ENCODE assay signal across 8 mouse cellular contexts in the genomic region with DNA sequence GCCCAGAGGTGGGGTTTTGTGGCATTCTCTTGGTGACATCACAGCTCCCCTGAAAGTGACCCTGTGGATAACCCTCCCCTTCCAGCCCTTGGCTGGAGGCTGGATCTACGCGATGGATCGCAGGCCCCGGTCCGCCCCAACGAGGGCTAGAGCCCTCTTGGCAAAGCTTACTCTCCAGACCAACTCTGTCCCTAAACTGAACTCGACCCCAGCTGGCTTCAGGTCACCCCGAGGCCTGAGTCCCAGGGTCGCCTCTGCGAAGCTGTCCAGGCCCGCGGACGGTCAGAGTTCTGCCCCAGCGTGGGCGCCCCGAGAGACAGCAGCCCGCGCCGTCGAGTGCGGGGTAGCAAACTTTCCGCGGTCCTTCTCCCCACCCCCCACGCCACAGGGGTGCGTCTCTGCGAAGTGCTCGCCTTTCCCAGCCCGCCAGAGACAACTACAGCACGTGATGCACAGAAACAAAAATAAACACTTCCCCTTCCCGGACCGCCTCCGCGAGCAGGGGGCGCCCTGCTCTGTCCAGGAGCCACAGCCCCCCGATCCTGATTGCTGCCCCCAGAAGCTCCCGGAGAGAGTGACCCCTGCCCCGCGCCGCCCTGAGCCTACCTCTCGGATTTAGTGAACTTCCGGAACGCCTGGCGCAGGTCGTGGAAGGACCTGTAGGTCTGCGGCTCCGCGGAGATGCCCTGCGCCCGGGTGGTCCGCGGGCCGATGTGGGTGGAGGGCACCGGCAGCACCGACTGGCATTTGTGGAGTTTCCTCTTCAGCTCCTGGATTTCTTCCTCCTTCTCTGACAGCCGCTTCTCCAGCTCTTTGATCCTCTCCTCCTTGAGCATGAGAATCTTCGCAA. TPM values are rescaled to one million over a fixed set of nuclear protein-coding genes. Genes with fewer than 3 reads are reported as not detected.
A peak's percentile ranks its signal among the peaks of the same experiment; 100 is the strongest.
DNase-seq lines count a peak whose midpoint lies in the region; ATAC-seq and TF ChIP-seq lines count a peak whose summit lies in the region.

No protein-coding gene starts in this region.

- H3K9ac ChIP-seq in hindbrain, embryonic 15.5 days, result peak overlapping the region; percentile 27; the same call in 1 of the 2 replicates
- peak overlapping the region; percentile 64 for H3K9ac ChIP-seq in liver, embryonic 11.5 days (ENCODE audit: low read depth, low read length)
- peak overlapping the region; percentile 41 for H3K9ac ChIP-seq in midbrain, embryonic 15.5 days

- 2% methylated on average over 55 of the region's 56 CpGs for WGBS in bone marrow, adult 2 months
- under 1% methylated on average over 56 of the region's 56 CpGs for WGBS in hindbrain, embryonic 15.5 days
- under 1% methylated on average over 56 of the region's 56 CpGs for WGBS in liver, embryonic 11.5 days
- WGBS in midbrain, embryonic 15.5 days, result under 1% methylated on average over 55 of the region's 56 CpGs

- peaks cover 38% of the 10 kb centered on the region for H3K27me3 ChIP-seq in hindbrain, embryonic 15.5 days
- H3K27me3 ChIP-seq in liver, embryonic 11.5 days (replicated peaks; ENCODE audit: control insufficient read depth, insufficient read depth, low read length), result peaks cover 8% of the 10 kb centered on the region; the same call in 1 of the 2 replicates
- peaks cover 24% of the 10 kb centered on the region for H3K27me3 ChIP-seq in midbrain, embryonic 15.5 days (replicated peaks)

- DNase-seq in layer of hippocampus, adult 9-11 months, result peak; percentile 23
- no peak for DNase-seq in layer of hippocampus, adult 18-20 months (ENCODE audit: low spot score in 2 of 2)
- peak; percentile 24 for DNase-seq in gastrocnemius, postnatal 14 days
- DNase-seq in liver, embryonic 11.5 days (ENCODE audit: low spot score), result peak; percentile 62

- intact Hi-C loops in gastrocnemius, postnatal 14 days (cut with DNase I; ENCODE audit: low total_unique reads), result no loop called here

- no peak for TF ChIP-seq POLR2A in bone marrow, adult 2 months (IDR thresholded peaks at IDR 0.05; ENCODE audit: borderline replicate concordance, control insufficient read depth, low read depth, low read length)

- no peak for TF ChIP-seq CTCF in bone marrow, adult 2 months (IDR thresholded peaks at IDR 0.05; ENCODE audit: control insufficient read depth, insufficient read depth, low read length)

- H3K4me3 ChIP-seq in bone marrow, adult 2 months (replicated peaks; ENCODE audit: control insufficient read depth, low read depth, low read length), result peak overlapping the region; percentile 21
- H3K4me3 ChIP-seq in hindbrain, embryonic 15.5 days, result peak overlapping the region; percentile 49
- H3K4me3 ChIP-seq in liver, embryonic 11.5 days (ENCODE audit: low read depth, low read length), result peak overlapping the region; percentile 65
- H3K4me3 ChIP-seq in midbrain, embryonic 15.5 days, result peak overlapping the region; percentile 49

- ATAC-seq in hindbrain, embryonic 15.5 days (ENCODE audit: low FRiP score, low read depth), result peak; percentile 55
- peak; percentile 55 for ATAC-seq in liver, embryonic 11.5 days (replicated peaks; ENCODE audit: low FRiP score)
- ATAC-seq in midbrain, embryonic 15.5 days (replicated peaks), result peak; percentile 50
- ATAC-seq in inflammation-experienced regulatory T-cells, adult 6 months, result no peak

- peak overlapping the region; percentile 24; the same call in 1 of the 2 replicates for H3K27ac ChIP-seq in bone marrow, adult 2 months (ENCODE audit: control insufficient read depth, insufficient read depth, low read depth, low read length, poor library complexity)
- H3K27ac ChIP-seq in hindbrain, embryonic 15.5 days (replicated peaks), result 0 out of 2 replicates have a peak overlapping the region, but pooled peaks have one; percentile 20
- peak overlapping the region; percentile 4; the same call in 1 of the 2 replicates for H3K27ac ChIP-seq in liver, embryonic 11.5 days (ENCODE audit: low read depth, low read length)
- 0 out of 2 replicates have a peak overlapping the region, but pooled peaks have one; percentile 27 for H3K27ac ChIP-seq in midbrain, embryonic 15.5 days

- H3K9me3 ChIP-seq in hindbrain, embryonic 15.5 days, result no peaks in the 10 kb centered on the region
- no peaks in the 10 kb centered on the region for H3K9me3 ChIP-seq in liver, embryonic 11.5 days (ENCODE audit: control insufficient read depth, low read length)
- no peaks in the 10 kb centered on the region for H3K9me3 ChIP-seq in midbrain, embryonic 15.5 days

- H3K4me1 ChIP-seq in bone marrow, adult 2 months (ENCODE audit: control insufficient read depth, insufficient read depth, low read length), result no peaks in the 10 kb centered on the region
- H3K4me1 ChIP-seq in hindbrain, embryonic 15.5 days (replicated peaks), result peaks cover 31% of the 10 kb centered on the region
- peaks cover 20% of the 10 kb centered on the region for H3K4me1 ChIP-seq in liver, embryonic 11.5 days (replicated peaks; ENCODE audit: control insufficient read depth, insufficient read depth, low read length)
- peaks cover 28% of the 10 kb centered on the region for H3K4me1 ChIP-seq in midbrain, embryonic 15.5 days

- no peaks in the 10 kb centered on the region for H3K36me3 ChIP-seq in hindbrain, embryonic 15.5 days
- H3K36me3 ChIP-seq in liver, embryonic 11.5 days (ENCODE audit: control insufficient read depth, insufficient read depth, low read length), result no peaks in the 10 kb centered on the region
- no peaks in the 10 kb centered on the region for H3K36me3 ChIP-seq in midbrain, embryonic 15.5 days (replicated peaks)

- peak overlapping the region; percentile 94 for H3K4me2 ChIP-seq in hindbrain, embryonic 15.5 days
- H3K4me2 ChIP-seq in liver, embryonic 11.5 days, result peak overlapping the region; percentile 87
- peak overlapping the region; percentile 99 for H3K4me2 ChIP-seq in midbrain, embryonic 15.5 days

RNA-seq across cellular contexts. Expression of a gene that starts 0.7 kb away (rescaled TPM):
- total RNA-seq in layer of hippocampus, adult 18-20 months (2021), result 10 to 100 TPM; 20.8 to 22.6 TPM
- 0.83 and 1.4 TPM in 2 replicates for polyA plus RNA-seq in bone marrow, adult 2 months (2011; ENCODE audit: insufficient read depth, insufficient read length, low replicate concordance, missing spikeins)
- 10 to 100 TPM; 24.4 to 24.8 TPM for total RNA-seq in gastrocnemius, postnatal 14 days (2021)
- 5.0 and 5.6 TPM in 2 replicates for polyA plus RNA-seq in hindbrain, embryonic 15.5 days (2015; fragmentation: Nextera tagmentation; extraction: Ambion mirVana)
- polyA plus RNA-seq in liver, embryonic 11.5 days (2014; fragmentation: Nextera tagmentation; extraction: Ambion mirVana), result 1.9 and 2.2 TPM in 2 replicates
- polyA plus RNA-seq in midbrain, embryonic 15.5 days (2015; fragmentation: Nextera tagmentation; extraction: Ambion mirVana), result 4.3 TPM in 2 replicates
- polyA plus RNA-seq in inflammation-experienced regulatory T-cells, adult 6 months (2017; shearing (Covaris generic)), result under 1 TPM in 1 of 3 experiments, not detected in 2; 0.24 TPM

Comparison
In these comparisons a context has a peak if more than half of its experiments do, and no peak if none do; other contexts are left out.
1. DNase-seq: peak in layer of hippocampus, adult 9-11 months (single experiment), gastrocnemius, postnatal 14 days (single experiment) and liver, embryonic 11.5 days (single experiment); none in layer of hippocampus, adult 18-20 months (0 of 2).
2. Peak in every context shown above with its lines, with median percentiles within 50 percentile points of each other: H3K27ac ChIP-seq, H3K4me3 ChIP-seq, H3K4me2 ChIP-seq and H3K9ac ChIP-seq.